Mouse (Mus musculus) right cerebral cortex, postnatal 4 days (tissue): ENCODE results near the gene Rxfp2.

ENCODE experiments used
- DNase-seq: peaks from one replicate; pipeline ENCODE4 v3.0.0-alpha.2; 2022

Rxfp2 gene

GRCm38 (mm10) chr5:150116216-150116905, 97.9 kb downstream of the Rxfp2 start:
- DNase-seq: no peak

GRCm38 (mm10) chr5:150116906-150117216, 98.4 kb downstream of the Rxfp2 start:
- peak; percentile 26 for DNase-seq

GRCm38 (mm10) chr5:150118124-150118454, 99.6 kb downstream of the Rxfp2 start:
- DNase-seq: no peak

- peak; percentile 94 for DNase-seq
Measured at GRCm38 (mm10) chr5:150118455-150119241, 100.2 kb downstream of the Rxfp2 start, which contains the start of gene Fry. TSS of gene Fry (plus strand) at chr5:150118645.

- DNase-seq: no peak
Measured at GRCm38 (mm10) chr5:150120676-150121075, 102.2 kb downstream of the Rxfp2 start.

- no peak for DNase-seq
Measured at GRCm38 (mm10) chr5:150122095-150122494, 103.6 kb downstream of the Rxfp2 start.

- DNase-seq: peak; percentile 29
Measured at GRCm38 (mm10) chr5:150122571-150122970, 104.1 kb downstream of the Rxfp2 start.

- DNase-seq: no peak
Measured at GRCm38 (mm10) chr5:150125920-150126319, 107.4 kb downstream of the Rxfp2 start.

- no peak for DNase-seq
Measured at GRCm38 (mm10) chr5:150128432-150128831, 110.0 kb downstream of the Rxfp2 start.

GRCm38 (mm10) chr5:150130144-150130543, 111.7 kb downstream of the Rxfp2 start:
- no peak for DNase-seq

GRCm38 (mm10) chr5:150131166-150131565, 112.7 kb downstream of the Rxfp2 start:
- DNase-seq: no peak
